Mouse (Mus musculus): ENCODE measurements around the gene Kazn. TPM values are rescaled to one million over a fixed set of nuclear protein-coding genes. Genes with fewer than 3 reads are reported as not detected.

Gene Kazn
- polyA plus RNA-seq, 1 experiment from 2014 or later, result 13.7 TPM

- Histone ChIP-seq H3K9ac (ENCODE audit: low read length) (no peak overlapping the region), H3K9me3 (ENCODE audit: control insufficient read depth, low read length) (no peaks in the 10 kb centered on the region), H3K27me3 (replicated peaks; ENCODE audit: control insufficient read depth, insufficient read depth, low read length) (no peaks in the 10 kb centered on the region), H3K4me3 (ENCODE audit: low read depth, low read length) (no peak overlapping the region), H3K36me3 (ENCODE audit: control insufficient read depth, insufficient read depth, low read length) (no peaks in the 10 kb centered on the region), H3K27ac (ENCODE audit: low read depth) (no peak overlapping the region), H3K4me1 (replicated peaks; ENCODE audit: control insufficient read depth, insufficient read depth, low read length) (peaks cover 57% of the 10 kb centered on the region), H3K4me2 (ENCODE audit: low read length) (no peak overlapping the region)
- no peak for DNase-seq (ENCODE audit: low spot score)
- no peak for ATAC-seq (replicated peaks; ENCODE audit: low FRiP score, low TSS enrichment, low read depth)
- 77% methylated on average over 6 of the region's 6 CpGs for WGBS
These were observed 22.2 kb downstream of the Kazn start for GRCm38 (mm10) chr4:142217048-142217447.

DNA sequence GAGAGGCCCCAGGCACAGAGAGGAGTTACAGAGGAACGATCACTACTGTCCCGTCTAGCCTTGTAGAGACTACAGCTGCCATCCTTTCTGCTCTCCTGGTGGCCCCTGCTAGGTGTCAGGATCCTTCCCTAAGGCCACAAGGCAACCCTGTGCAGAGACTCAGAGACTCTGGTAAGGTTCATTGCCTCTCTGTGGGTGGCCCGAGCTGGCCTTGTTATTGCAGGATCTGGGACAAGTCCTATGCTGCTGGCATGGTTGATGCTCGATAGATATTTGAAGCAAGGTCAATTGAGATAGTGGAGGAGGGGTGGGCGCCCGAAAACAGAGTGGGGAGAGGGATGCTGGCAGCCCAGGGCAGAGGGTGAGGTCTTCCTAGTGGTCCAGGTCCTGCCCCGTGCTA, 23.4 kb downstream of the Kazn start:
- 76% methylated on average over 7 of the region's 7 CpGs for WGBS
- Histone ChIP-seq H3K9ac (ENCODE audit: low read length) (no peak overlapping the region), H3K4me2 (ENCODE audit: low read length) (no peak overlapping the region), H3K27me3 (replicated peaks; ENCODE audit: control insufficient read depth, insufficient read depth, low read length) (no peaks in the 10 kb centered on the region), H3K9me3 (ENCODE audit: control insufficient read depth, low read length) (no peaks in the 10 kb centered on the region), H3K27ac (ENCODE audit: low read depth) (no peak overlapping the region), H3K4me1 (replicated peaks; ENCODE audit: control insufficient read depth, insufficient read depth, low read length) (peaks cover 44% of the 10 kb centered on the region), H3K4me3 (ENCODE audit: low read depth, low read length) (no peak overlapping the region), H3K36me3 (ENCODE audit: control insufficient read depth, insufficient read depth, low read length) (no peaks in the 10 kb centered on the region)
- no peak for ATAC-seq (replicated peaks; ENCODE audit: low FRiP score, low TSS enrichment, low read depth)
- DNase-seq (ENCODE audit: low spot score), result no peak

GRCm38 (mm10) chr4:142214532-142214931, 24.7 kb downstream of the Kazn start:
- Histone ChIP-seq H3K36me3 (ENCODE audit: control insufficient read depth, insufficient read depth, low read length) (no peaks in the 10 kb centered on the region), H3K4me2 (ENCODE audit: low read length) (no peak overlapping the region), H3K27me3 (replicated peaks; ENCODE audit: control insufficient read depth, insufficient read depth, low read length) (no peaks in the 10 kb centered on the region), H3K4me3 (ENCODE audit: low read depth, low read length) (no peak overlapping the region), H3K9me3 (ENCODE audit: control insufficient read depth, low read length) (no peaks in the 10 kb centered on the region), H3K9ac (ENCODE audit: low read length) (no peak overlapping the region), H3K4me1 (replicated peaks; ENCODE audit: control insufficient read depth, insufficient read depth, low read length) (peaks cover 36% of the 10 kb centered on the region), H3K27ac (ENCODE audit: low read depth) (peak overlapping the region; percentile 35; the same call in 1 of the 2 replicates)
- DNase-seq (ENCODE audit: low spot score), result no peak
- 70% methylated on average over 6 of the region's 6 CpGs for WGBS
- no peak for ATAC-seq (replicated peaks; ENCODE audit: low FRiP score, low TSS enrichment, low read depth)

GRCm38 (mm10) chr4:142212425-142212824, 26.8 kb downstream of the Kazn start:
- no peak overlapping the region for H3K4me2 ChIP-seq (ENCODE audit: low read length)
- no peaks in the 10 kb centered on the region for H3K27me3 ChIP-seq (replicated peaks; ENCODE audit: control insufficient read depth, insufficient read depth, low read length)
- ATAC-seq (replicated peaks; ENCODE audit: low FRiP score, low TSS enrichment, low read depth) (no peak), DNase-seq (ENCODE audit: low spot score) (no peak)
- 79% methylated on average over 9 of the region's 9 CpGs for WGBS
- peaks cover 17% of the 10 kb centered on the region for H3K36me3 ChIP-seq (ENCODE audit: control insufficient read depth, insufficient read depth, low read length)
- peaks cover 28% of the 10 kb centered on the region for H3K4me1 ChIP-seq (replicated peaks; ENCODE audit: control insufficient read depth, insufficient read depth, low read length)
- H3K9me3 ChIP-seq (ENCODE audit: control insufficient read depth, low read length), result no peaks in the 10 kb centered on the region
- no peak overlapping the region for H3K27ac ChIP-seq (ENCODE audit: low read depth)
- H3K9ac ChIP-seq (ENCODE audit: low read length), result no peak overlapping the region
- H3K4me3 ChIP-seq (ENCODE audit: low read depth, low read length), result no peak overlapping the region

DNA sequence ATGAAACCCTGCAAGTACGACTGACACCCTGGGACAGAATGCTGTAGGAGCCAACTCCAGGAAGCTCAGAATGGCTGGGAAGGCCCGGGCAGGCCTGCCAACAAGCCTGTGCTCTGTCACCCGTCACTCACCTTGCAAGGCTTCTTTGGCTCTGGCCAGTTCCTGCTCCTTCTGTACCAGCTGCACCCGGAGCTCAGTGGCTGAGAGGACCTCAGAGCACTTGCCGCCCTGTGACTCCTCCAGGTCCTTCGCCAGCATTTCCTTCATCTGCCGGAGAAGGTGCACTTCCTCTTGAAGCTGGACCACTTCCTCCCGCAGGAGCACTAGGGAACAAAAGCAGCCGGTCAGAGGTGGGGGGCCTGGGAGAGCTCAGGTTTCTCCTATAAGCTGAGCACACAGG, 29.3 kb downstream of the Kazn start:
- DNase-seq (ENCODE audit: low spot score) (no peak), ATAC-seq (replicated peaks; ENCODE audit: low FRiP score, low TSS enrichment, low read depth) (no peak)
- no peaks in the 10 kb centered on the region for H3K27me3 ChIP-seq (replicated peaks; ENCODE audit: control insufficient read depth, insufficient read depth, low read length)
- H3K4me1 ChIP-seq (replicated peaks; ENCODE audit: control insufficient read depth, insufficient read depth, low read length), result peaks cover 16% of the 10 kb centered on the region
- H3K27ac ChIP-seq (ENCODE audit: low read depth), result no peak overlapping the region
- H3K4me3 ChIP-seq (ENCODE audit: low read depth, low read length), result no peak overlapping the region
- 50% methylated on average over 9 of the region's 9 CpGs for WGBS
- H3K9me3 ChIP-seq (ENCODE audit: control insufficient read depth, low read length), result no peaks in the 10 kb centered on the region
- no peak overlapping the region for H3K4me2 ChIP-seq (ENCODE audit: low read length)
- peaks cover 17% of the 10 kb centered on the region for H3K36me3 ChIP-seq (ENCODE audit: control insufficient read depth, insufficient read depth, low read length)
- no peak overlapping the region for H3K9ac ChIP-seq (ENCODE audit: low read length)

- H3K27ac ChIP-seq (ENCODE audit: low read depth), result no peak overlapping the region
- H3K4me1 ChIP-seq (replicated peaks; ENCODE audit: control insufficient read depth, insufficient read depth, low read length), result peaks cover 14% of the 10 kb centered on the region
- H3K27me3 ChIP-seq (replicated peaks; ENCODE audit: control insufficient read depth, insufficient read depth, low read length), result no peaks in the 10 kb centered on the region
- ATAC-seq (replicated peaks; ENCODE audit: low FRiP score, low TSS enrichment, low read depth), result no peak
- no peak overlapping the region for H3K4me3 ChIP-seq (ENCODE audit: low read depth, low read length)
- no peaks in the 10 kb centered on the region for H3K9me3 ChIP-seq (ENCODE audit: control insufficient read depth, low read length)
- no peak for DNase-seq (ENCODE audit: low spot score)
- peaks cover 17% of the 10 kb centered on the region for H3K36me3 ChIP-seq (ENCODE audit: control insufficient read depth, insufficient read depth, low read length)
- H3K4me2 ChIP-seq (ENCODE audit: low read length), result no peak overlapping the region
- H3K9ac ChIP-seq (ENCODE audit: low read length), result no peak overlapping the region
- WGBS, result 45% methylated on average over 7 of the region's 7 CpGs
These were observed 29.7 kb downstream of the Kazn start for GRCm38 (mm10) chr4:142209476-142209875.

DNA sequence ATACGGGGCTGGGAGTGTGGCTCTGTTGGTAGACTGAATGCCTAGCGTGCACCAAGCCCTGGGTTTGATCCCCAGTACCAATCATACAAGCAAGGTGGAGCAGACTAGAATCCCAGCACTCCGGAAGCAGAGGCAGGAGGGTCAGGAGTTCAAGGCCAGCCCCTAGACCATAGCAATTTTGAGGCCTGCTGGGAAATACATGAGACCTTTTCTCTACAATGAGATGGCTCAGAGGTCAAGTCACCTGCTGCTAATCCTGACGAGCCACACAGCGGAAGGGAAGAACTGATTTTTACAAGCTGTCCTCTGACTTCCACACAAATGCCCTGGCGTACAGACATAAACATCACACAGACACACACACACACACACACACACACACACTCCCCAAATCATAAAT, 33.5 kb downstream of the Kazn start:
- H3K9me3 ChIP-seq (ENCODE audit: control insufficient read depth, low read length), result 0 out of 2 replicates have a peak, but pooled peaks cover 2% of the 10 kb centered on the region
- no peak overlapping the region for H3K9ac ChIP-seq (ENCODE audit: low read length)
- no peak overlapping the region for H3K27ac ChIP-seq (ENCODE audit: low read depth)
- WGBS, result 88% methylated on average over 6 of the region's 6 CpGs
- no peaks in the 10 kb centered on the region for H3K27me3 ChIP-seq (replicated peaks; ENCODE audit: control insufficient read depth, insufficient read depth, low read length)
- H3K36me3 ChIP-seq (ENCODE audit: control insufficient read depth, insufficient read depth, low read length), result peaks cover 23% of the 10 kb centered on the region
- ATAC-seq (replicated peaks; ENCODE audit: low FRiP score, low TSS enrichment, low read depth), result no peak
- no peak overlapping the region for H3K4me2 ChIP-seq (ENCODE audit: low read length)
- no peak for DNase-seq (ENCODE audit: low spot score)
- peaks cover 7% of the 10 kb centered on the region for H3K4me1 ChIP-seq (replicated peaks; ENCODE audit: control insufficient read depth, insufficient read depth, low read length)
- H3K4me3 ChIP-seq (ENCODE audit: low read depth, low read length), result no peak overlapping the region

DNA sequence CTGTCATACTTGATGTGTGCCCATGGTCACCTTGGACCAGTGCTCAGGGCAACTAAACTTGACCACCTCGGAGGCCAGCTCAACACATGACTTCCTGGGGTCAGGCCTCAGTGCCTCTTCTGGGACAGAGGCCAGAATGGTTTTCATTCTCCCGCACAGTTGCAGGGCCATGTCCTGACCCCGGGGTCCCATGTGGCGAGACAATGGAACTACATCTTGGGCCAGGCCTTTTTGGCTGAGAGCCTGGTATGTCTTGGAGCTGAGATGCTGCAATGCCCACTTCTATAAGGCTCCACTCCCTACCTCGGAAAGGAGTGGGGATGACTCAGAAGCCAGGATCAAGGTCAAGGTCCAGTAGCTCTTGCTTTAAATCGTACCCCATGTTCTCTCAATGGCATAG, 42.6 kb downstream of the Kazn start:
- 72% methylated on average over 6 of the region's 6 CpGs for WGBS
- H3K27ac ChIP-seq (ENCODE audit: low read depth), result no peak overlapping the region
- H3K9ac ChIP-seq (ENCODE audit: low read length), result no peak overlapping the region
- peaks cover 4% of the 10 kb centered on the region; the same call in 1 of the 2 replicates for H3K36me3 ChIP-seq (ENCODE audit: control insufficient read depth, insufficient read depth, low read length)
- H3K27me3 ChIP-seq (replicated peaks; ENCODE audit: control insufficient read depth, insufficient read depth, low read length), result no peaks in the 10 kb centered on the region
- no peak overlapping the region for H3K4me3 ChIP-seq (ENCODE audit: low read depth, low read length)
- H3K4me1 ChIP-seq (replicated peaks; ENCODE audit: control insufficient read depth, insufficient read depth, low read length), result no peaks in the 10 kb centered on the region
- no peak overlapping the region for H3K4me2 ChIP-seq (ENCODE audit: low read length)
- no peaks in the 10 kb centered on the region for H3K9me3 ChIP-seq (ENCODE audit: control insufficient read depth, low read length)
- no peak for DNase-seq (ENCODE audit: low spot score)
- no peak for ATAC-seq (replicated peaks; ENCODE audit: low FRiP score, low TSS enrichment, low read depth)

DNA sequence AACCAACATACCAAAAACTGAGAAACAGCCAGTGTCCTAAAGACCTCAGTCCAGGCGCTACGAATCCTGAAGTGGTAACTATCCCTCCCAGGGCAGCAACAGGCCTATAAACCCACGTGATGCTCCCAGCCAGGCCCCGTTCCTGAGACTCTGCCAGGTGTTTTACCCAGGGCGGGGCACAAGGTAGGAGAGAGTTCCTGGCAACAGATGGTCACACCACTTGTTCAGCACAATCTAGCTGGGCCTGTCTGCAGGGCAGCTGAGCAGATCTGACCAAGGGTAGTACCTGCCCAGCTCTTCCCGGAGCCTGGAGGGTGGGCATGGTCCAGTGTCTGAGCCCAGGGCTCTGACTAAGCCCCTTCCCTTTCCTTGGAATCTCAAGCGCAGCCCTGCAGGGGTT, 45.4 kb downstream of the Kazn start:
- no peaks in the 10 kb centered on the region for H3K9me3 ChIP-seq (ENCODE audit: control insufficient read depth, low read length)
- no peaks in the 10 kb centered on the region for H3K4me1 ChIP-seq (replicated peaks; ENCODE audit: control insufficient read depth, insufficient read depth, low read length)
- H3K9ac ChIP-seq (ENCODE audit: low read length), result no peak overlapping the region
- H3K27ac ChIP-seq (ENCODE audit: low read depth), result no peak overlapping the region
- 82% methylated on average over 7 of the region's 7 CpGs for WGBS
- no peaks in the 10 kb centered on the region for H3K27me3 ChIP-seq (replicated peaks; ENCODE audit: control insufficient read depth, insufficient read depth, low read length)
- peak; percentile 25; the same call in 1 of the 2 replicates for ATAC-seq (replicated peaks; ENCODE audit: low FRiP score, low TSS enrichment, low read depth)
- no peak overlapping the region for H3K4me3 ChIP-seq (ENCODE audit: low read depth, low read length)
- no peak for DNase-seq (ENCODE audit: low spot score)
- H3K4me2 ChIP-seq (ENCODE audit: low read length), result no peak overlapping the region
- H3K36me3 ChIP-seq (ENCODE audit: control insufficient read depth, insufficient read depth, low read length), result peaks cover 4% of the 10 kb centered on the region; the same call in 1 of the 2 replicates

Data from intestine, embryonic 14.5 days (tissue).